Mouse (Mus musculus) liver, embryonic 11.5 days (tissue): ENCODE results near the gene Nhej1. TPM values are rescaled to one million over a fixed set of nuclear protein-coding genes. Genes with fewer than 3 reads are reported as not detected.

Experiments used
- ATAC-seq: fragments of 200-750 bp; cut with Nextera tagmentation; replicated peaks from 2 replicates; pipeline ENCODE4 v1.8.0; 2017; ENCODE audit warnings: moderate number of reproducible peaks, mild to moderate bottlenecking, moderate TSS enrichment, moderate library complexity; ENCODE audit not compliant: low FRiP score
- DNase-seq: peaks from one replicate; pipeline ENCODE4 v3.0.0-alpha.2; 2017; ENCODE audit warnings: low spot score
- H3K27ac ChIP-seq: fragments of 300-500 bp; sonication (generic); 2 replicates; pipeline ENCODE4 v1.5.1; 2014; ENCODE audit warnings: mild to moderate bottlenecking, low read depth, low read length, control low read depth
- H3K27me3 ChIP-seq: fragments of 300-500 bp; sonication (generic); replicated peaks from 2 replicates; pipeline ENCODE4 v1.6.1; 2014; ENCODE audit warnings: low read length, mixed read lengths; ENCODE audit not compliant: control insufficient read depth, insufficient read depth
- H3K36me3 ChIP-seq: fragments of 300-500 bp; sonication (generic); 2 replicates; pipeline ENCODE4 v1.6.1; 2014; ENCODE audit warnings: mild to moderate bottlenecking, low read length, moderate library complexity, mixed read lengths; ENCODE audit not compliant: control insufficient read depth, insufficient read depth
- H3K4me1 ChIP-seq: fragments of 300-500 bp; sonication (generic); replicated peaks from 2 replicates; pipeline ENCODE4 v1.6.1; 2014; ENCODE audit warnings: low read length, mixed read lengths; ENCODE audit not compliant: control insufficient read depth, insufficient read depth
- H3K4me2 ChIP-seq: fragments of 300-500 bp; sonication (generic); 2 replicates; pipeline ENCODE4 v1.6.1; 2014; ENCODE audit warnings: mild to moderate bottlenecking, control low read depth, moderate library complexity
- H3K4me3 ChIP-seq: fragments of 300-500 bp; sonication (generic); 2 replicates; pipeline ENCODE4 v1.5.1; 2014; ENCODE audit warnings: low read depth, low read length, control low read depth
- H3K9ac ChIP-seq: fragments of 300-500 bp; sonication (generic); 2 replicates; pipeline ENCODE4 v1.6.1; 2014; ENCODE audit warnings: low read depth, low read length, control low read depth
- H3K9me3 ChIP-seq: fragments of 300-500 bp; sonication (generic); 2 replicates; pipeline ENCODE4 v1.6.1; 2016; ENCODE audit warnings: low read length, inconsistent platforms, mixed read lengths; ENCODE audit not compliant: control insufficient read depth
- WGBS: fragments of 180-500 bp; shearing (Covaris S2); extraction: QIAGEN DNeasy Blood & Tissue Kit; methylation state at CpG from one replicate; pipeline ENCODE4 v1.1.7; 2014; 5-methylcytosine and 5-hydroxymethylcytosine counted together
- polyA plus RNA-seq: library from polyadenylated mRNA; unstranded; fragments of >200 nt; fragmentation: Nextera tagmentation; extraction: Ambion mirVana; gene quantifications from 2 replicates; pipeline ENCODE4 v1.2.1, GENCODE M21; 2014

Gene Nhej1
- polyA plus RNA-seq, 1 experiment from 2014 or later, result 6.8 TPM

- Histone ChIP-seq H3K36me3 (no peaks in the 10 kb centered on the region), H3K9me3 (no peaks in the 10 kb centered on the region), H3K27ac (no peak overlapping the region), H3K4me3 (no peak overlapping the region), H3K27me3 (no peaks in the 10 kb centered on the region), H3K9ac (no peak overlapping the region), H3K4me2 (no peak overlapping the region), H3K4me1 (no peaks in the 10 kb centered on the region)
- WGBS, result 74% methylated on average over 6 of the region's 6 CpGs
- ATAC-seq (no peak), DNase-seq (no peak)
Observed at GRCm38 (mm10) chr1:74973590-74973989, 151.4 kb downstream of the Nhej1 start.

- H3K4me2 ChIP-seq, result no peak overlapping the region
- H3K9ac ChIP-seq, result no peak overlapping the region
- H3K36me3 ChIP-seq, result no peaks in the 10 kb centered on the region
- no peak overlapping the region for H3K27ac ChIP-seq
- no peaks in the 10 kb centered on the region for H3K27me3 ChIP-seq
- H3K9me3 ChIP-seq, result no peaks in the 10 kb centered on the region
- 50% methylated on average over 4 of the region's 4 CpGs for WGBS
- ATAC-seq (peak; percentile 47; the same call in 1 of the 2 replicates), DNase-seq (no peak)
- H3K4me3 ChIP-seq, result no peak overlapping the region
- no peaks in the 10 kb centered on the region for H3K4me1 ChIP-seq
Observed at GRCm38 (mm10) chr1:74971353-74972050, 153.5 kb downstream of the Nhej1 start.

- 0 out of 2 replicates have a peak, but pooled peaks cover 2% of the 10 kb centered on the region for H3K27me3 ChIP-seq
- H3K4me1 ChIP-seq, result no peaks in the 10 kb centered on the region
- H3K9me3 ChIP-seq, result no peaks in the 10 kb centered on the region
- ATAC-seq (no peak), DNase-seq (no peak)
- WGBS, result 43% methylated on average over 8 of the region's 8 CpGs
- H3K36me3 ChIP-seq, result no peaks in the 10 kb centered on the region
- no peak overlapping the region for H3K27ac ChIP-seq
- H3K4me2 ChIP-seq, result no peak overlapping the region
- H3K9ac ChIP-seq, result no peak overlapping the region
- H3K4me3 ChIP-seq, result no peak overlapping the region
Observed at GRCm38 (mm10) chr1:74967962-74968580, 156.9 kb downstream of the Nhej1 start.

GRCm38 (mm10) chr1:74964494-74965215 is 160.3 kb downstream of the Nhej1 start:
- Histone ChIP-seq H3K27me3 (0 out of 2 replicates have a peak, but pooled peaks cover 2% of the 10 kb centered on the region), H3K4me2 (peak overlapping the region; percentile 46), H3K4me1 (no peaks in the 10 kb centered on the region; the same call in 1 of the 2 replicates), H3K9me3 (no peaks in the 10 kb centered on the region), H3K4me3 (no peak overlapping the region), H3K9ac (no peak overlapping the region), H3K36me3 (no peaks in the 10 kb centered on the region), H3K27ac (0 out of 2 replicates have a peak overlapping the region, but pooled peaks have one; percentile 13)
- DNase-seq (peak; percentile 62), ATAC-seq (peak; percentile 47; the same call in 1 of the 2 replicates)
- 21% methylated on average over 16 of the region's 16 CpGs for WGBS

GRCm38 (mm10) chr1:74962853-74963227 is 162.2 kb downstream of the Nhej1 start:
- Histone ChIP-seq H3K4me2 (peak overlapping the region; percentile 22; the same call in 1 of the 2 replicates), H3K9me3 (no peaks in the 10 kb centered on the region), H3K4me1 (no peaks in the 10 kb centered on the region; the same call in 1 of the 2 replicates), H3K4me3 (no peak overlapping the region), H3K27me3 (peaks cover 8% of the 10 kb centered on the region; the same call in 1 of the 2 replicates), H3K27ac (no peak overlapping the region), H3K9ac (no peak overlapping the region), H3K36me3 (no peaks in the 10 kb centered on the region)
- DNase-seq (no peak), ATAC-seq (no peak)
- 80% methylated on average over 5 of the region's 5 CpGs for WGBS

GRCm38 (mm10) chr1:74962126-74962852 is 162.7 kb downstream of the Nhej1 start:
- no peaks in the 10 kb centered on the region for H3K36me3 ChIP-seq

GRCm38 (mm10) chr1:74961722-74962121 is 163.3 kb downstream of the Nhej1 start:
- H3K27ac ChIP-seq, result peak overlapping the region; percentile 59
- H3K9me3 ChIP-seq, result no peaks in the 10 kb centered on the region
- peak overlapping the region; percentile 5; the same call in 1 of the 2 replicates for H3K4me2 ChIP-seq
- no peaks in the 10 kb centered on the region for H3K36me3 ChIP-seq
- 71% methylated on average over 7 of the region's 7 CpGs for WGBS
- ATAC-seq (no peak), DNase-seq (no peak)
- H3K4me1 ChIP-seq, result no peaks in the 10 kb centered on the region; the same call in 1 of the 2 replicates
- no peak overlapping the region for H3K9ac ChIP-seq
- H3K27me3 ChIP-seq, result peaks cover 8% of the 10 kb centered on the region; the same call in 1 of the 2 replicates
- H3K4me3 ChIP-seq, result no peak overlapping the region

More at GRCm38 (mm10) chr1:74962126-74962852, 162.7 kb downstream of the Nhej1 start:
- H3K4me3 ChIP-seq, result no peak overlapping the region
- peak overlapping the region; percentile 59 for H3K27ac ChIP-seq
- ATAC-seq (peak; percentile 49), DNase-seq (no peak)
- H3K4me1 ChIP-seq, result no peaks in the 10 kb centered on the region; the same call in 1 of the 2 replicates
- no peak overlapping the region for H3K9ac ChIP-seq
- WGBS, result 65% methylated on average over 5 of the region's 5 CpGs
- H3K4me2 ChIP-seq, result peak overlapping the region; percentile 22; the same call in 1 of the 2 replicates
- no peaks in the 10 kb centered on the region for H3K9me3 ChIP-seq
- peaks cover 8% of the 10 kb centered on the region; the same call in 1 of the 2 replicates for H3K27me3 ChIP-seq

GRCm38 (mm10) chr1:74960059-74960458 is 164.9 kb downstream of the Nhej1 start:
- Histone ChIP-seq H3K9me3 (no peaks in the 10 kb centered on the region), H3K27me3 (peaks cover 12% of the 10 kb centered on the region; the same call in 1 of the 2 replicates), H3K27ac (no peak overlapping the region), H3K9ac (no peak overlapping the region), H3K4me2 (no peak overlapping the region), H3K4me1 (no peaks in the 10 kb centered on the region; the same call in 1 of the 2 replicates), H3K4me3 (no peak overlapping the region), H3K36me3 (no peaks in the 10 kb centered on the region)
- no peak for DNase-seq
- no peak for ATAC-seq
- WGBS, result 80% methylated on average over 7 of the region's 7 CpGs
